Mouse (Mus musculus) brain, embryonic 14.5 days (tissue): ENCODE results near the gene Ttll3.

ENCODE experiments used
- CTCF ChIP-seq: fragments of 200-500 bp; IDR thresholded peaks from 2 replicates; pipeline ENCODE4 v1.5.1; 2012; ENCODE audit warnings: inconsistent platforms, mild to moderate bottlenecking, moderate library complexity, borderline replicate concordance; ENCODE audit not compliant: insufficient read depth, insufficient read length; ENCODE audit errors: extremely low read depth
- POLR2A ChIP-seq: fragments of 200-500 bp; IDR thresholded peaks from 2 replicates; pipeline ENCODE4 v1.6.1; 2012; ENCODE audit warnings: mild to moderate bottlenecking, inconsistent platforms, borderline replicate concordance; ENCODE audit not compliant: poor library complexity, insufficient read depth, insufficient read length, severe bottlenecking; ENCODE audit errors: extremely low read depth

GRCm38 (mm10) chr6:113380480-113380879 is 8.6 kb upstream of the Ttll3 start:
- TF ChIP-seq POLR2A (no peak), CTCF (no peak)
